9 mouse cellular contexts compared by ENCODE assay signal in genomic region chr9:44799958-44800324, GRCm38 (mm10). TPM values are rescaled to one million over a fixed set of nuclear protein-coding genes. Genes with fewer than 3 reads are reported as not detected.
A peak's percentile ranks its signal among the peaks of the same experiment; 100 is the strongest.
DNase-seq lines count a peak whose midpoint lies in the region; ATAC-seq and TF ChIP-seq lines count a peak whose summit lies in the region.
"Had no signal": no experiment of that assay in that cellular context is flagged by ENCODE, and none has a peak within 500 bp of the region (broad histone marks: within the 10 kb centered on the region; RNA-seq: fewer than 3 reads in every experiment).

No protein-coding gene starts in this region.

- no peak for ATAC-seq in liver, embryonic 12.5 days
- no peak for ATAC-seq in stomach, embryonic 16.5 days (ENCODE audit: insufficient read depth, low FRiP score)

- H3K4me1 ChIP-seq in cerebellum, adult 2 months (ENCODE audit: control insufficient read depth, insufficient read depth, low read length) = peaks cover 9% of the 10 kb centered on the region
- peaks cover 4% of the 10 kb centered on the region; the same call in 1 of the 2 replicates for H3K4me1 ChIP-seq in spleen, adult 2 months (ENCODE audit: control insufficient read depth, insufficient read depth, insufficient read length)
- H3K4me1 ChIP-seq in liver, embryonic 12.5 days = peaks cover 22% of the 10 kb centered on the region
- peaks cover 12% of the 10 kb centered on the region for H3K4me1 ChIP-seq in stomach, embryonic 16.5 days (ENCODE audit: control insufficient read depth, insufficient read depth, low read length)

- H3K4me2 ChIP-seq in liver, embryonic 12.5 days = peak overlapping the region; percentile 89
- H3K4me2 ChIP-seq in stomach, embryonic 16.5 days (ENCODE audit: low read depth, low read length) = peak overlapping the region; percentile 96

- TF ChIP-seq POLR2A in cerebellum, adult 2 months (IDR thresholded peaks at IDR 0.05; ENCODE audit: borderline replicate concordance, insufficient read depth, low read length) = no peak
- TF ChIP-seq POLR2A in spleen, adult 2 months (IDR thresholded peaks at IDR 0.05; ENCODE audit: low read depth, low read length) = no peak

- no peak for DNase-seq in cerebellum, adult 2 months
- DNase-seq in cerebellum, postnatal 14 days = no peak
- DNase-seq in spleen, adult 2 months (ENCODE audit: low read depth in 1 of 2, low spot score in 2 of 2) = no peak
- no peak for DNase-seq in spleen, adult 12 weeks (ENCODE audit: low spot score)
- no peak for DNase-seq in c-Kit-positive CD71-positive TER-119-positive erythroid progenitor cells, embryonic 14.5 days (ENCODE audit: low spot score)
- DNase-seq in embryo, embryonic 10 days (ENCODE audit: low spot score) = no peak
- DNase-seq: adrenal gland, postnatal 25 days had no signal

- peak overlapping the region; percentile 71 for H3K4me3 ChIP-seq in cerebellum, adult 2 months (replicated peaks; ENCODE audit: insufficient read depth, low read depth, low read length)
- H3K4me3 ChIP-seq in spleen, adult 2 months (ENCODE audit: extremely low read depth, insufficient read depth, insufficient read length) = peak overlapping the region; percentile 60; the same call in 1 of the 2 replicates
- H3K4me3 ChIP-seq in liver, embryonic 12.5 days = peak overlapping the region; percentile 59
- peak overlapping the region; percentile 70 for H3K4me3 ChIP-seq in stomach, embryonic 16.5 days (replicated peaks; ENCODE audit: low read length)

- H3K27me3 ChIP-seq in cerebellum, adult 2 months (ENCODE audit: control insufficient read depth, insufficient read depth, low read length) = no peaks in the 10 kb centered on the region
- H3K27me3 ChIP-seq in spleen, adult 2 months (ENCODE audit: control insufficient read depth, insufficient read depth, low read length) = peaks cover 3% of the 10 kb centered on the region
- peaks cover 66% of the 10 kb centered on the region for H3K27me3 ChIP-seq in liver, embryonic 12.5 days (replicated peaks)
- no peaks in the 10 kb centered on the region for H3K27me3 ChIP-seq in stomach, embryonic 16.5 days (ENCODE audit: control insufficient read depth, insufficient read depth, low read length)

- WGBS in cerebellum, adult 2 months = 62% methylated on average over 9 of the region's 9 CpGs
- whole genome bisulfite sequencing in spleen, adult 2 months = 46% methylated on average over 9 of the region's 9 CpGs
- WGBS in liver, embryonic 12.5 days (ENCODE audit: insufficient replicate concordance) = 33% methylated on average over 9 of the region's 9 CpGs
- 26% methylated on average over 9 of the region's 9 CpGs for WGBS in stomach, embryonic 16.5 days

- H3K36me3 ChIP-seq in spleen, adult 2 months (ENCODE audit: control insufficient read depth, insufficient read depth, low read length) = peaks cover 3% of the 10 kb centered on the region; the same call in 1 of the 2 replicates
- peaks cover 4% of the 10 kb centered on the region for H3K36me3 ChIP-seq in liver, embryonic 12.5 days
- no peaks in the 10 kb centered on the region for H3K36me3 ChIP-seq in stomach, embryonic 16.5 days (ENCODE audit: control insufficient read depth, insufficient read depth, low read length)

- no peak for TF ChIP-seq CTCF in cerebellum, adult 2 months (IDR thresholded peaks at IDR 0.05; ENCODE audit: borderline replicate concordance, insufficient read depth, low read depth, low read length)
- TF ChIP-seq CTCF in spleen, adult 2 months (IDR thresholded peaks at IDR 0.05; ENCODE audit: extremely low read depth, insufficient read depth, insufficient read length, insufficient replicate concordance) = no peak

- no peak overlapping the region for H3K9ac ChIP-seq in liver, embryonic 12.5 days
- peak overlapping the region; percentile 80; the same call in 1 of the 2 replicates for H3K9ac ChIP-seq in stomach, embryonic 16.5 days (ENCODE audit: low read length)

- no peak overlapping the region for H3K27ac ChIP-seq in cerebellum, adult 2 months (ENCODE audit: insufficient read depth, low read length)
- H3K27ac ChIP-seq in spleen, adult 2 months (ENCODE audit: insufficient read depth, low read length) = no peak overlapping the region
- H3K27ac ChIP-seq in liver, embryonic 12.5 days = peak overlapping the region; percentile 21; the same call in 1 of the 2 replicates
- peak overlapping the region; percentile 82 for H3K27ac ChIP-seq in stomach, embryonic 16.5 days (ENCODE audit: low read length)

- H3K9me3 ChIP-seq in liver, embryonic 12.5 days (replicated peaks) = no peaks in the 10 kb centered on the region
- H3K9me3 ChIP-seq in stomach, embryonic 16.5 days (replicated peaks; ENCODE audit: control insufficient read depth, low read length) = no peaks in the 10 kb centered on the region

RNA-seq across cellular contexts. Expression of gene Tmem25, which starts 0.8 kb away (rescaled TPM):
- polyA plus RNA-seq in cerebellum, adult 2 months (2012; rRNA removed) = 203 and 229 TPM in 2 replicates
- 0.72 and 0.74 TPM in 2 replicates for polyA plus RNA-seq in spleen, adult 2 months (2012; rRNA removed)
- polyA plus RNA-seq in liver, embryonic 12.5 days (2016; fragmentation: Nextera tagmentation; extraction: Ambion mirVana) = 0.81 and 1.6 TPM in 2 replicates
- 3.6 and 4.5 TPM in 2 replicates for polyA plus RNA-seq in stomach, embryonic 16.5 days (2015; fragmentation: Nextera tagmentation; extraction: Ambion mirVana)

RNA-seq across cellular contexts. Expression of gene Ttc36, which starts 2.9 kb away (rescaled TPM):
- 0.67 and 1.1 TPM in 2 replicates for polyA plus RNA-seq in cerebellum, adult 2 months (2012; rRNA removed)
- polyA plus RNA-seq in spleen, adult 2 months (2012; rRNA removed) = 1.9 and 2.2 TPM in 2 replicates
- polyA plus RNA-seq in liver, embryonic 12.5 days (2016; fragmentation: Nextera tagmentation; extraction: Ambion mirVana) = 11.6 and 12.3 TPM in 2 replicates
- polyA plus RNA-seq in stomach, embryonic 16.5 days (2015; fragmentation: Nextera tagmentation; extraction: Ambion mirVana) = 8.3 and 8.5 TPM in 2 replicates

RNA-seq across cellular contexts. Expression of gene Ift46, which starts 32.2 kb away (rescaled TPM):
- 106 and 110 TPM in 2 replicates for polyA plus RNA-seq in cerebellum, adult 2 months (2012; rRNA removed)
- polyA plus RNA-seq in spleen, adult 2 months (2012; rRNA removed) = 14.6 and 22.1 TPM in 2 replicates
- 24.3 and 24.7 TPM in 2 replicates for polyA plus RNA-seq in liver, embryonic 12.5 days (2016; fragmentation: Nextera tagmentation; extraction: Ambion mirVana)
- polyA plus RNA-seq in stomach, embryonic 16.5 days (2015; fragmentation: Nextera tagmentation; extraction: Ambion mirVana) = 76.3 and 77.3 TPM in 2 replicates

RNA-seq across cellular contexts. Expression of gene Arcn1, which starts 32.3 kb away (rescaled TPM):
- polyA plus RNA-seq in cerebellum, adult 2 months (2012; rRNA removed) = 61.6 and 61.8 TPM in 2 replicates
- polyA plus RNA-seq in spleen, adult 2 months (2012; rRNA removed) = 18.1 and 18.7 TPM in 2 replicates
- polyA plus RNA-seq in liver, embryonic 12.5 days (2016; fragmentation: Nextera tagmentation; extraction: Ambion mirVana) = 127 TPM in 2 replicates
- 212 and 218 TPM in 2 replicates for polyA plus RNA-seq in stomach, embryonic 16.5 days (2015; fragmentation: Nextera tagmentation; extraction: Ambion mirVana)

Comparison
In these comparisons a context has a peak if more than half of its experiments do, and no peak if none do; other contexts are left out.
1. H3K27ac ChIP-seq: peak in liver, embryonic 12.5 days (single experiment) and stomach, embryonic 16.5 days (single experiment); none in cerebellum, adult 2 months (single experiment) and spleen, adult 2 months (single experiment).
2. RNA of gene Tmem25, which starts 0.8 kb away (polyA plus RNA-seq): 203 to 229 TPM in cerebellum, adult 2 months; 3.6 to 4.5 TPM in stomach, embryonic 16.5 days, 0.81 to 1.6 TPM in liver, embryonic 12.5 days and 0.72 to 0.74 TPM in spleen, adult 2 months; every median in the first group is over 10 times any median in the second.
3. Peak in every context shown above with its lines, with median percentiles within 50 percentile points of each other: H3K4me3 ChIP-seq.